Mouse (Mus musculus): ENCODE measurements around the gene Naa16. TPM values are rescaled to one million over a fixed set of nuclear protein-coding genes. Genes with fewer than 3 reads are reported as not detected.
"Not testable (repeated sequence)": the region's sequence is repeated elsewhere in the genome, so short reads cannot be mapped to it uniquely, and the experiment has no call there.

The Naa16 gene
- total RNA-seq (2021), result 10 to 100 TPM in 1 of 2 experiments, 1 to 10 TPM in 1; 9.1 to 13.7 TPM

- DNase-seq (ENCODE audit: low spot score in 2 of 2), result peak; percentile 93 to 96
- intact Hi-C loops (cut with DNase I), result loop anchor here (5.0 to 10.0 kb wide), 2 partner anchors 37 to 194 kb away; partner anchors contain the start of genes Kbtbd7 and Sugt1
Observed at GRCm38 (mm10) chr14:79390265-79390926, at the start of gene Naa16. Gene Naa16 (minus strand): TSS chr14:79390778.

GRCm38 (mm10) chr14:79434068-79434467 lies 43.5 kb upstream of the Naa16 start:
- intact Hi-C loops (cut with DNase I), result no loop called here

GRCm38 (mm10) chr14:79426730-79427365 lies 36.3 kb upstream of the Naa16 start:
- intact Hi-C loops (cut with DNase I), result loop anchor here (5.0 kb wide), 1 partner anchor 35 kb away; the partner anchor contains the start of gene Naa16

More at GRCm38 (mm10) chr14:79434068-79434467, 43.5 kb upstream of the Naa16 start:
- no peak for DNase-seq (ENCODE audit: low spot score in 2 of 2)

GRCm38 (mm10) chr14:79425979-79426729 lies 35.6 kb upstream of the Naa16 start, which contains the start of gene Kbtbd7:
Gene Kbtbd7 (plus strand): TSS chr14:79426511.
- peak; percentile 95 to 96 for DNase-seq (ENCODE audit: low spot score in 2 of 2)
- intact Hi-C loops (cut with DNase I), result loop anchor here (5.0 kb wide), 1 partner anchor 34 kb away; the partner anchor contains the start of gene Naa16

More at GRCm38 (mm10) chr14:79426730-79427365, 36.3 kb upstream of the Naa16 start:
- not testable (repeated sequence) for DNase-seq (ENCODE audit: low spot score in 2 of 2)

GRCm38 (mm10) chr14:79420083-79420685 lies 29.6 kb upstream of the Naa16 start:
- no peak for DNase-seq (ENCODE audit: low spot score in 2 of 2)
- intact Hi-C loops (cut with DNase I), result no loop called here

- no peak for DNase-seq (ENCODE audit: low spot score in 2 of 2)
- intact Hi-C loops (cut with DNase I), result no loop called here
Observed at GRCm38 (mm10) chr14:79413121-79413520, 22.5 kb upstream of the Naa16 start.

GRCm38 (mm10) chr14:79410662-79411061 lies 20.1 kb upstream of the Naa16 start:
- intact Hi-C loops (cut with DNase I), result no loop called here
- no peak for DNase-seq (ENCODE audit: low spot score in 2 of 2)

GRCm38 (mm10) chr14:79409278-79409830 lies 18.8 kb upstream of the Naa16 start:
- intact Hi-C loops (cut with DNase I), result no loop called here
- DNase-seq (ENCODE audit: low spot score in 2 of 2), result no peak

- DNase-seq (ENCODE audit: low spot score in 2 of 2), result no peak
- intact Hi-C loops (cut with DNase I), result no loop called here
Observed at GRCm38 (mm10) chr14:79407641-79408040, 17.1 kb upstream of the Naa16 start.

GRCm38 (mm10) chr14:79397321-79398122 lies 6.9 kb upstream of the Naa16 start, which contains the start of gene Mtrf1:
Gene Mtrf1 (plus strand): TSS chr14:79397772.
- intact Hi-C loops (cut with DNase I), result loop anchor here (10.0 kb wide), 1 partner anchor 187 kb away; the partner anchor contains the start of gene Sugt1
- peak; percentile 80 to 86 for DNase-seq (ENCODE audit: low spot score in 2 of 2)

GRCm38 (mm10) chr14:79394564-79394963 lies 4.0 kb upstream of the Naa16 start:
- intact Hi-C loops (cut with DNase I), result loop anchor here (5.0 to 10.0 kb wide), 2 partner anchors 33 to 190 kb away; partner anchors contain the start of genes Kbtbd7 and Sugt1
- DNase-seq (ENCODE audit: low spot score in 2 of 2), result peak in 1 of 2 experiments; percentile 21

GRCm38 (mm10) chr14:79393289-79393688 lies 2.7 kb upstream of the Naa16 start:
- intact Hi-C loops (cut with DNase I), result loop anchor here (2.0 to 10.0 kb wide), 3 partner anchors 34 to 192 kb away; partner anchors contain the start of genes Kbtbd7 and Sugt1
- no peak for DNase-seq (ENCODE audit: low spot score in 2 of 2)

GRCm38 (mm10) chr14:79389438-79390264 lies 927 bp downstream of the Naa16 start:
- intact Hi-C loops (cut with DNase I), result loop anchor here (5.0 to 10.0 kb wide), 3 partner anchors 38 to 267 kb away; partner anchors contain the start of genes Kbtbd7 and Sugt1
- peak in 1 of 2 experiments; percentile 12 for DNase-seq (ENCODE audit: low spot score in 2 of 2)

GRCm38 (mm10) chr14:79388304-79388703 lies 2.3 kb downstream of the Naa16 start:
- intact Hi-C loops (cut with DNase I), result loop anchor here (5.0 kb wide), 1 partner anchor 266 kb away; no protein-coding TSS in a partner anchor
- DNase-seq (ENCODE audit: low spot score in 2 of 2), result no peak

- intact Hi-C loops (cut with DNase I), result no loop called here
- no peak for DNase-seq (ENCODE audit: low spot score in 2 of 2)
Observed at GRCm38 (mm10) chr14:79383120-79383519, 7.5 kb downstream of the Naa16 start.

- intact Hi-C loops (cut with DNase I), result no loop called here
- no peak for DNase-seq (ENCODE audit: low spot score in 2 of 2)
Observed at GRCm38 (mm10) chr14:79377041-79377440, 13.5 kb downstream of the Naa16 start.

- intact Hi-C loops (cut with DNase I), result no loop called here
- no peak for DNase-seq (ENCODE audit: low spot score in 2 of 2)
Observed at GRCm38 (mm10) chr14:79358055-79358454, 32.5 kb downstream of the Naa16 start.

Data from left cerebral cortex, postnatal 25 days (tissue).